Mouse (Mus musculus): ENCODE results near the gene Hamp2. TPM values are rescaled to one million over a fixed set of nuclear protein-coding genes. Genes with fewer than 3 reads are reported as not detected.
"Not testable (repeated sequence)": the region's sequence is repeated elsewhere in the genome, so short reads cannot be mapped to it uniquely, and the experiment has no call there.

Gene Hamp2
- polyA plus RNA-seq, 1 experiment from 2014 or later = not detected

DNA sequence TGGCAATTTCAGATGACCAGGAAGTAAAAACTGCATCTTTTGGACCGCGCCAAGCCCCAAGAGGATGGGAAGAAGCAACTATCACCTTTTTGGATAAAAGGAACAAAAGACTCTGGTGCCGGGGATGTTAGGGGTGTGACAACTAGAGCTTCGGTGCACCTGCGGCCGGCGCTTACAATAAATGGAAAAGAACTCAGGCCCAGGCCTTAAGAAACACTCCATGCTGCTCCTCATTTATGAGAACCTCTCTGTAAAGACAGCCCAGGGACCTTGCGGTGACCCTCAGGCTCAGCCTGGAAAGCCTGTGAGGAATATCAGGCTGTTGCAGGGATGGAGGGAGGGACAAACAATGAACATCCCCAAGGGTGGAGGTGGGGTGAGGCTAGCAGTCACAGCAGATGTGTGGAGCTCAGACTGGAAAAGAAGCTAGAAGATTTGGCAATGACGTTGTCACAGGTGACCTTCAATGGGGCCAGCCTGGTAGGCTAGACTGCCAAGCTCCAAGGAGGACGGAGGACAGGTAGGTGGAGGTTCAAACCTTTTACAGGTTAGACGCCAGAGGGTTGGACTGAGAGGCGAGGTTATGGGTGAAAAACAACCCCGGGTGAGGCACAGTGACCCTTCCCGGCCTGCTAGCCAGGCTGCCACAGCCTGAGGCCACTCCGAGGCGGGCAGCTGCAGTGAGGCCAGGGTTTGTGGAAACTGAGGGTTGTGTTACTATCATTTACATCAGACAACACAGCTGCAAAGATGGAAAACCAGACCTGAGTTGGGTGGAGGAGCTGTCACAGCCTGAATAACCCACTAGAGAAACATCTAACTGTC is 28.2 kb upstream of the Hamp2 start:
- no peaks in the 10 kb centered on the region for H3K9me3 ChIP-seq (replicated peaks)
- no peak overlapping the region; the same call in 1 of the 2 replicates for H3K9ac ChIP-seq (replicated peaks)
- H3K27ac ChIP-seq (replicated peaks) = no peak overlapping the region
- H3K4me2 ChIP-seq = no peak overlapping the region
- peaks cover 56% of the 10 kb centered on the region for H3K36me3 ChIP-seq
- no peak for ATAC-seq (ENCODE audit: low FRiP score)
- WGBS = 94% methylated on average over 16 of the region's 16 CpGs
- no peaks in the 10 kb centered on the region for H3K27me3 ChIP-seq (replicated peaks)
- H3K4me1 ChIP-seq = peaks cover 29% of the 10 kb centered on the region
- no peak overlapping the region for H3K4me3 ChIP-seq (replicated peaks)

DNA sequence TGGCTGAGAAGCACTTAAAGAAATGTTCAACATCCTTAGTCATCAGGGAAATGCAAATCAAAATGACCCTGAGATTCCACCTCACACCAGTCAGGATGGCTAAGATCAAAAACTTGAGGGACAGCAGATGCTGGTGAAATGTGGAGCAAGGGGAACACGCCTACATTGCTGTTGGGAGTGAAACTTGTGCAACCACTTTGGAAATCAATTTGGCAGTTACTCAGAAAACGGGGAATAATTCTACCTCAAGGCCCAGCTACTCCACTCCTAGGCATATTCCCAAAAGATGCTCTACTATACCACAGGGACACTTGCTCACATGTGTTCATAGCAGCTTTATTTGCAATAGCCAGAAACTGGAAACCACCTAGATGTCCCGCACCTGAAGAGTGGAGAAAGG is 25.4 kb upstream of the Hamp2 start:
- not testable (repeated sequence) for H3K27me3 ChIP-seq (replicated peaks); H3K27ac ChIP-seq (replicated peaks); H3K9me3 ChIP-seq (replicated peaks); H3K4me2 ChIP-seq; ATAC-seq (ENCODE audit: low FRiP score); H3K9ac ChIP-seq (replicated peaks); H3K4me3 ChIP-seq (replicated peaks)
- Histone ChIP-seq H3K36me3 (peaks cover 69% of the 10 kb centered on the region), H3K4me1 (peaks cover 20% of the 10 kb centered on the region)
- WGBS = 85% methylated on average over 3 of the region's 3 CpGs

DNA sequence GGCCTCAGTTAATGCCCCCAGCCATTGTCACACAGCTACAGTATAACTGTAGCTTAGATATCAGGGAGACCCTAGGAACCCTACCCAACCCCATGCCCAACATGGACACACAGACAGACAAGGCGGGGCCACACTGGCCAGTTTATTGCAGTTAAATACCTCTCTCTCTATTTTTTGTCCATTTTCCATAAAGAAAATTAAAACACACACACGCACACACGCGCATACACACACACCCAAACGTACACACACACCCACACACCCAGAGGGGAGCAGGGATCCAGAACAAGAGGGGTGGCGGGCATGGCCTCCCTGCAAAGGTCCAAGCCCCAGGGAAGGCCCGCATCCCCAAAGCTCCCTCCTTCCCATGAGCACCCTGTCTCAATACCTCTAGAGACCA is 21.4 kb upstream of the Hamp2 start:
- Histone ChIP-seq H3K36me3 (peaks cover 34% of the 10 kb centered on the region), H3K9me3 (replicated peaks) (no peaks in the 10 kb centered on the region), H3K4me3 (replicated peaks) (no peak overlapping the region), H3K4me2 (no peak overlapping the region), H3K4me1 (no peaks in the 10 kb centered on the region), H3K27ac (replicated peaks) (no peak overlapping the region), H3K9ac (replicated peaks) (no peak overlapping the region), H3K27me3 (replicated peaks) (no peaks in the 10 kb centered on the region)
- 98% methylated on average over 7 of the region's 7 CpGs for WGBS
- no peak for ATAC-seq (ENCODE audit: low FRiP score)

DNA sequence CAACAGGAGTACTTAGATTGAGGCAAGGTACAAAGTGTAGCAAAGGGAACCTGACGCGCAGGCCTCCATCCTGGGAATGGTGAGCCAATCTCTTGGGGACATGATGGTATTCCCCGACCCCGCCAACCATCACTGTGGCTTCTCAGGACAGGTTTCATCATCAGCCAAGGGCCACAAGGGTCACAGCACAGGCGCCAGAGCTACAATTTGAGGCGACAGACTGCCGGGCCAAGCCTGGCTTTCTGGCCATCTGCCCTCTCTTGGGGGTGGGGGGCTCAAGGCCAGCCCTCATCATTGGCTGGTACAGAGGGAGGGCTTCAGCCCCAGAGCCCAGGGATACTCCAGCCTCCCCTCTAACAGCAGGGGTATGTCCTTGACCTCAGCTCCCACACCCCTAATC is 21.0 kb upstream of the Hamp2 start:
- H3K27me3 ChIP-seq (replicated peaks); H3K9ac ChIP-seq (replicated peaks); H3K27ac ChIP-seq (replicated peaks); ATAC-seq (ENCODE audit: low FRiP score); H3K4me3 ChIP-seq (replicated peaks); H3K4me2 ChIP-seq; H3K9me3 ChIP-seq (replicated peaks); H3K4me1 ChIP-seq: not testable (repeated sequence)
- WGBS = 92% methylated on average over 7 of the region's 7 CpGs
- peaks cover 30% of the 10 kb centered on the region for H3K36me3 ChIP-seq

DNA sequence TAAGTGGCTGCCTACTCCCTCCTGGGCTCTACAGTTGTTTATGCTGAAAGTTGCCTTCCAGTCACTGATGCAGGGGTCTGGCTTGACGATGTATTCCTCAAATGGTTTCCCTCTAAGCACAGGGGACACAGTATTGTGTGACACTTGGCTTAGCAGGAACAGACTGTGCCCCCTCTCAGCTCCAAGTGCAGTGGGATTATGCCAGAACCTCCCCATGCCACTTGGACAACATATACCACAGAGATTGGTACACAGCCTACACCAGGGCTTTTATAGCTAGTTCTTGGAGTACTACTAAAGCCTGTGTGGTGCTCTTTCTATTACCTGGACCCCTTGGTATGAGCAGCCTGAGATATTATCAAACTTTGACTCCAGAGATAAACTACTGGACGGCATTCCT is 20.2 kb upstream of the Hamp2 start:
- not testable (repeated sequence) for H3K9me3 ChIP-seq (replicated peaks); H3K27ac ChIP-seq (replicated peaks); H3K9ac ChIP-seq (replicated peaks); H3K27me3 ChIP-seq (replicated peaks); H3K4me1 ChIP-seq; H3K4me3 ChIP-seq (replicated peaks); H3K4me2 ChIP-seq; ATAC-seq (ENCODE audit: low FRiP score)
- peaks cover 22% of the 10 kb centered on the region for H3K36me3 ChIP-seq
- WGBS = 71% methylated on average over 2 of the region's 2 CpGs

DNA sequence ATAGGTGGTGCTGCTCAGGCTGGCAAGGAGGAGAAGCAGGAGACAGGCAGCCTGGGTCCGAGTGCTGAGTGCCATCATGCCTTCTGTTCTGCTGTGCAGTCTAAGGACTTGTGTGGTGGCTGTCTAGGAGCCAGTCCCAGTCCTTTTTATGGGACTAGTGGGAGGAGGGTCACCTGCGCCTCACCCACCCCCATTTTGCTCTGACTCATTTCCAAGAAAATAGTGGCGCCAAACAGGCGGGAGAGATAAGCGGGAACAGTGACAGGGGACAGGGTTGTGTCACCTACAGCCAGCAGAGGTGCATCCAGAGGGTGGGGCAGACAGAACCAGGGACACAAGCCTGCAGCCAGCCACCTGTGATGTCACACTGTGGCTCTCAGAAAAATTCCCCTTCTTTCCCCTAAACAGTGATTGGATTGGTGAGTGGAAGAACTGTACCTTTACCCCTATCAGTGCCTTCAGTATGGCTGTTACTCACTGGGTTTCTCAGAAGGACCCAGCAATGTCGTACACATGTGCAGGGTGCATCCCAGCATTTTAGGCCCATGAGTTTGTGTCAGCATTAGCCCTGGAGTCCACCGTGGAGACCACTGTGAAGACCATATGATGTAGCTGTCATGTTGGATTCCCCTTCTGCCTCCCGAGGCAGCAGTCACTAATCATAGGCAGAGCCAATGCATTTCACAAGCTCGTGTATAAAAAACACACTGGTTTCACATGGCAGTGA is 19.6 kb upstream of the Hamp2 start, which contains the start of gene Hamp:
Gene Hamp, minus strand, starts transcription at position 124 of the 727 bp plus-strand sequence.
- ATAC-seq (ENCODE audit: low FRiP score) = no peak
- H3K4me2 ChIP-seq = no peak within 1 kb of the TSS
- H3K27me3 ChIP-seq (replicated peaks) = no peaks in the 10 kb centered on the region
- peaks cover 17% of the 10 kb centered on the region for H3K36me3 ChIP-seq
- no peaks in the 10 kb centered on the region for H3K4me1 ChIP-seq
- no peaks in the 10 kb centered on the region for H3K9me3 ChIP-seq (replicated peaks)
- H3K9ac ChIP-seq (replicated peaks) = no peak within 1 kb of the TSS
- WGBS = 74% methylated on average over 9 of the region's 9 CpGs
- no peak within 1 kb of the TSS for H3K4me3 ChIP-seq (replicated peaks)
- H3K27ac ChIP-seq (replicated peaks) = no peak within 1 kb of the TSS

DNA sequence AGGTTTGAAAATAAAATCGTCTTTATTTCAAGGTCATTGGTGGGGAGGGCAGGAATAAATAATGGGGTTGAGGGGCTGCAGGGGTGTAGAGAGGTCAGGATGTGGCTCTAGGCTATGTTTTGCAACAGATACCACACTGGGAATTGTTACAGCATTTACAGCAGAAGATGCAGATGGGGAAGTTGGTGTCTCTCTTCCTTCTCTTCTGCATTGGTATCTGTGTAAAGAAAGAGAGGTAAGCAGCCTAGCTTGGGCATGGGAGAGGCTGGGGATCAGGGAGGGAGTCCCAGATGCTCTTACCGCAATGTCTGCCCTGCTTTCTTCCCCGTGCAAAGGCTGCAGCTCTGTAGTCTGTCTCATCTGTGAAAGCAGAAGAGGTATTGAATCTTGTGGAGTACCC is 17.9 kb upstream of the Hamp2 start:
- ATAC-seq (ENCODE audit: low FRiP score); H3K4me1 ChIP-seq; H3K9ac ChIP-seq (replicated peaks); H3K4me2 ChIP-seq; H3K4me3 ChIP-seq (replicated peaks); H3K9me3 ChIP-seq (replicated peaks); H3K27ac ChIP-seq (replicated peaks); H3K27me3 ChIP-seq (replicated peaks): not testable (repeated sequence)
- WGBS = 59% methylated on average over 3 of the region's 3 CpGs
- H3K36me3 ChIP-seq = peaks cover 12% of the 10 kb centered on the region

DNA sequence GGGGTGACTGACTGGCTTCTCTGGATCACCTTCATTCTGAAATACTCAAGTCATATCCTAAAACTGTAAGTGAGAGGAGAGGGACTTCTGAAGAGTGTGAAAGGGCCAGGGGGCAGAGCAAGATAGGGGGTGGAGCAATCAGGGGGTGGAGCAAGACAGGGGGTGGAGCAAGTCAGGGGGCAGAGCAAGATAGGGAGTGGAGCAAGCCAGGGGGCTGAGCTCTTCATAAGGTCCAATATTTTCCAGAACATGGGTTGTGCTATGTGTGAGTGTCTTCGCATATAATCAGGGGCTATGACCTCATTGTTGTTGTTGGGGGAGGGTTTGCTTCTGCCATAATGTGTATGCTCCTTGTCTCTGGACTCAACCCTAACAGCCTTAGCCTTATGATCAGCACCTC is 15.6 kb upstream of the Hamp2 start:
- not testable (repeated sequence) for H3K27ac ChIP-seq (replicated peaks); ATAC-seq (ENCODE audit: low FRiP score); H3K4me1 ChIP-seq; H3K9me3 ChIP-seq (replicated peaks); H3K4me2 ChIP-seq; H3K27me3 ChIP-seq (replicated peaks); H3K4me3 ChIP-seq (replicated peaks); H3K9ac ChIP-seq (replicated peaks); H3K36me3 ChIP-seq
- 87% methylated on average over 1 of the region's 1 CpGs for WGBS

DNA sequence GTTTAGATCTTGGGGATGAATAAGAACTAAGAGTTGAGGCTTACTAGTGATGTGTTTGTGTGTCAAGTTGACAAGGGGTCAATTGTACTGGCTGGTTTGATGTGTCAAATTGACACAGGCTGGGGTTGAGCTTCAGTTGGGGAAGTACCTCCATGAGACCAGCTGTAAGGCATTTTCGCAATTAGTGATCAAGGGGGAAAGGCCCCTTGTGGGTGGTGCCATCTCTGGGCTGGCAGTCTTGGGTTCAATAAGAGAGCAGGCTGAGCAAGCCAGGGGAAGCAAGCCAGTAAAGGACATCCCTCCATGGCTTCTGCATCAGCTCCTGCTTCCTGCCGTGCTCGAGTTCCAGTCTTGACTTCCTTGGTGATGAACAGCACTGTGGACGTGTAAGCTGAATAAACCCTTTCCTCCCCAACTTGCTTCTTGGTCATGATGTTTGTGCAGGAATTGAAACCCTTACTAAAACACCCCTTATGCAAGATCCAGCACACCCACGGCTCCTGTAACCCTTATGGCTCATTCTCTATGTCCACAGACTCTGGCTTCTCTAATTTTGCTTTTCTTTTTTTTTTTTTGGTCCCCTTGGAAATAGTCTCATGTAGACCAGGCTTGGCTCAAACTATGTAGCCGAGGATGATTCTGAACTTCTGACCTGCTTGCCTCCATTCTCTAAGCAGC is 11.1 kb upstream of the Hamp2 start:
- not testable (repeated sequence) for H3K27ac ChIP-seq (replicated peaks); ATAC-seq (ENCODE audit: low FRiP score); H3K4me3 ChIP-seq (replicated peaks); H3K27me3 ChIP-seq (replicated peaks); H3K9ac ChIP-seq (replicated peaks); H3K9me3 ChIP-seq (replicated peaks); H3K4me1 ChIP-seq; H3K36me3 ChIP-seq; H3K4me2 ChIP-seq
- 85% methylated on average over 6 of the region's 6 CpGs for WGBS

DNA sequence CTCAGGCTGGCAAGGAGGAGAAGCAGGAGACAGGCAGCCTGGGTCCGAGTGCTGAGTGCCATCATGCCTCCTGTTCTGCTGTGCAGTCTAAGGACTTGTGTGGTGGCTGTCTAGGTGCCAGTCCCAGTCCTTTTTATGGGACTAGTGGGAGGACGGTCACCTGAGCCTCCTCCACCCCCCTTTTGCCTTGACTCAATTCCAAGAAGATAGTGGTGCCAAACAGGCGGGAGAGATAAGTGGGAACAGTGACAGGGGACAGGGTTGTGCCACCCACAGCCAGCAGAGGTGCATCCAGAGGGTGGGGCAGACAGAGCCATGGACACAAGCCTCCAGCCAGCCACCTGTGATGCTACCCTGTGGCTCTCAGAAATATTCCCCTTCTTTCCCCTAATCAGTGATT is 410 bp downstream of the Hamp2 start:
- WGBS = 71% methylated on average over 3 of the region's 3 CpGs
- H3K36me3 ChIP-seq = no peaks in the 10 kb centered on the region
- no peak for ATAC-seq (ENCODE audit: low FRiP score)
- no peaks in the 10 kb centered on the region for H3K9me3 ChIP-seq (replicated peaks)
- H3K4me3 ChIP-seq (replicated peaks) = no peak overlapping the region
- H3K4me1 ChIP-seq = no peaks in the 10 kb centered on the region
- H3K27me3 ChIP-seq (replicated peaks) = no peaks in the 10 kb centered on the region
- H3K9ac ChIP-seq (replicated peaks) = no peak overlapping the region
- H3K4me2 ChIP-seq = no peak overlapping the region
- no peak overlapping the region for H3K27ac ChIP-seq (replicated peaks)

DNA sequence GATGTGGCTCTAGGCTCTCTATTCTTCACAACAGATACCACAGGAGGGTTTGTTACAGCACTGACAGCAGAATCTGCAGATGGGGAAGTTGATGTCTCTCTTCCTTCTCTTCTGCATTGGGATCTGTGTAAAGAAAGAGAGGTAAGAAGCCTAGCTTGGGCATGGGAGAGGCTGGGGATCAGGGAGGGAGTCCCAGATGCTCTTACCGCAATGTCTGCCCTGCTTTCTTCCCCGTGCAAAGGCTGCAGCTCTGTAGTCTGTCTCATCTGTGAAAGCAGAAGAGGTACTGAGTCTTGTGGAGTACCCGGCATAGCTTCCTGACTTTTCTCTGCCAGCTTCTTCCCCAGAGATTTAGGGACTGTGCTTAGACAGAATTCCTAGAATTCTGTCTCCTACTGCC is 2.0 kb downstream of the Hamp2 start:
- H3K9me3 ChIP-seq (replicated peaks); H3K4me2 ChIP-seq; H3K27me3 ChIP-seq (replicated peaks); ATAC-seq (ENCODE audit: low FRiP score); H3K36me3 ChIP-seq; H3K4me3 ChIP-seq (replicated peaks); H3K4me1 ChIP-seq; H3K9ac ChIP-seq (replicated peaks); H3K27ac ChIP-seq (replicated peaks): not testable (repeated sequence)
- 47% methylated on average over 3 of the region's 3 CpGs for WGBS

DNA sequence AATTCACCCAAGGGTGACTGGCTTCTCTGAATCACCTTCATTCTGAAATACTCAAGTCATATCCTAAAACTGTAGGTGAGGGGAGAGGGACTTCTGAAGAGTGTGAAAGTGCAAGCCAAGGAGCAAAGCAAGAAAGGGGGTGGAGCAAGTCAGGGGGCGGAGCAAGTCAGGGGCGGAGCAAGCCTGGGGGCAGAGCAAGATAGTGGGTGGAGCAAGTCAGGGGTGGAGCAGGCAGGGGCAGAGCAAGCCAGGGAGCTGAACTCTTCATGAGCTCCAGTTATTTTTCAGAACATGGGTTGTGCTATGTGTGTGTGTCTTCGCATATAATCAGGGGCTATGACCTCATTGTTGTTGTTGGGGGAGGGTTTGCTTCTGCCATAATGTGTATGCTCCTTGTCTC is 4.3 kb downstream of the Hamp2 start:
- 70% methylated on average over 3 of the region's 3 CpGs for WGBS
- no peak overlapping the region for H3K9ac ChIP-seq (replicated peaks)
- H3K4me3 ChIP-seq (replicated peaks) = no peak overlapping the region
- no peaks in the 10 kb centered on the region for H3K9me3 ChIP-seq (replicated peaks)
- no peak overlapping the region for H3K4me2 ChIP-seq
- no peaks in the 10 kb centered on the region for H3K27me3 ChIP-seq (replicated peaks)
- no peaks in the 10 kb centered on the region for H3K36me3 ChIP-seq
- H3K27ac ChIP-seq (replicated peaks) = no peak overlapping the region
- no peaks in the 10 kb centered on the region for H3K4me1 ChIP-seq
- no peak for ATAC-seq (ENCODE audit: low FRiP score)
